Mouse (Mus musculus) spleen, postnatal 4 days (tissue): ENCODE results near the gene Hmcn1.

Source experiments
- DNase-seq, 2 experiments: peaks; one replicate each; pipeline ENCODE4 v3.0.0; 2022; ENCODE audit warnings: low spot score in 2 of 2

Hmcn1 gene

DNA sequence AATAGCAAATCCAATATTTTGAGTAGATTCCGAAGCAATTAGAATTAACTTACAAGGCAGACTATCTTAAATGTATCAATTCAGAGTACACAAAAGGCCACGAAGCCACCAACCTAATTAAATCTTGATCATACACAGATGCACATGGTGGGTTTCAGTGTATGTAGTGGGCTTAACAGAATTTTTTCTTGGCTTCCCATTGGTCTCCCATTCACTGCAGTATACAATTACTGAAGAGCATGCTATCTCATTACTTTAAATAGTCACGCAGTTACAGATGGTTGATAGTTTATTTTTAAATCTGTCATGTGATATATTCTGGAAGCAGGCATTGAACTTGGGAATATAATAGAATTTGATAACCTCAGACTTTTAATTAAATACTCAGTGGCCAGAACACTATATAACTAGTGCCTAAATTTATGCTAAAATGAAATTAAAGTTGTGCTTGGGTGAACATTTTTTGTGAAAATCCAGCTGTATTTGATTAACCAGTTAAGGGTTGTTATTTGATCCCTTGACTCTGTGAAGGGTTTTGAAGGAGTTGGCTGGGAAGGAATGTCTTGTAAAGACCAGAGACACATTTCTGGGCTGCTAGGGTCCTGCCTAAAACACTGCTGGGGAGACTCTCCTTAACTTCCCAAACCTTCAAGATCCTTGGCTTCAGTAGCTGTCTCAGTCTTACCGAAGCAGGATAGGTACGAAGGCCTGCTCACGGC lies 455.7 kb downstream of the Hmcn1 start:
- no peak for DNase-seq

- no peak for DNase-seq
Observed at GRCm38 (mm10) chr1:150535770-150536534, 457.3 kb downstream of the Hmcn1 start.

GRCm38 (mm10) chr1:150534587-150534986 lies 458.6 kb downstream of the Hmcn1 start:
- no peak for DNase-seq

DNA sequence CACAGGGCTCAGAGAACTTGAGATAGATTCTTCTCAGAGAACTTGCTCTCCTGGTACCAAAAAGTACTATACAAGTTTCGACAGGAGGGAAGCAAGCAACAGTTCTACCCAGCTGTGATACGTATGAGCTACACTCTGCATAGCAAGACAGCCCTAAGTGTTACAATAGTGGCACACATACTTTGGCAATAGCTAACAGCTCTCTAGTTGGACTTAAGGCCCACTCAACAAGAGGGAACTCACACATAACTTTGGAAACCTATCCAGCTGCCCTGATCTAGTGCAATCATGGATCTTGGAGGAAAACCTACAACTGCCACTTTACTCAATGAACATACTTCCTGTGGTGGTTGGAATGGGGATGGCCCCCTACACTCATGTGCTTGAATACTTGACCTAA lies 480.2 kb downstream of the Hmcn1 start:
- no peak for DNase-seq
